Mouse (Mus musculus): ENCODE data around the gene Wdr95. TPM values are rescaled to one million over a fixed set of nuclear protein-coding genes. Genes with fewer than 3 reads are reported as not detected.

The Wdr95 gene
- polyA plus RNA-seq, 2 experiments, result not detected

DNA sequence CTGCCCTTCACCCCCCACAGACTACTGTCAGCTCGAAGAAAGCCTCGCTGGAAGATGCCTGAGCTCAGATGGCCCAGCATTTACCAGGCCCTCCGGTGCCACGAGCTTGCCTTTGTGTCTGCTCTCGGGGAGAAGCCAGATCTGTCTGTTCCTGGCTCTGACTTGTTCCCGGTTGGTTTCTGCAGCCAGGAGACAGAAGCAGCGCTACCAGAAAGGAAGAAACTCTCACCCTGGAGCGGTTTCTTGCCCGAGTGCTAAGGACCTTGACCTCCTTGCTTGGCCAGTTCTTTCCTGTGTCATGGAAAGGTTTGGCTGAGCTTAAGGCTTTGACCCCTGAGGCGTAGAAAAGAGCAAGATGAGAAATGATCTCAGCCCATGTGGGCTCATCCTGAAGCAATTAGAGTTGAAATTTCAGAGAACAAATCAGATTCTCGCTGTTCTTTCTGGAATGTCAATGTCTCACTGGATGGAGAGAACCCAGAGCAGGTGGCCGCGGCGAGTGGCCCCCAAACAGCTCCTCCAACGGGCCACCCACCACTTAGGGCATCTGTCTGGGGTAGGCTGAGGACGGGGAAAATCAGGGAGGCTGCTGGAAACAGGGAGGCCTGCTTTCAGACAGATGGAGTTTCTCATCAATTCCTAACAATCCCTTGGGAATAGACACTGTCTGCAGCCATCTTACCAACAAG, 83.1 kb downstream of the Wdr95 start:
- no peak overlapping the region for H3K4me2 ChIP-seq (ENCODE audit: low read depth)
- H3K27ac ChIP-seq, result no peak overlapping the region
- no peak overlapping the region for H3K9ac ChIP-seq (replicated peaks)
- H3K27me3 ChIP-seq (ENCODE audit: control insufficient read depth, insufficient read depth, low read length), result no peaks in the 10 kb centered on the region
- 61% methylated on average over 16 of the region's 16 CpGs for WGBS (ENCODE audit: insufficient replicate concordance)
- H3K4me3 ChIP-seq (ENCODE audit: insufficient read depth in 1 of 2, low read depth in 2 of 2, low read length in 2 of 2), result no peak overlapping the region
- H3K36me3 ChIP-seq (replicated peaks; ENCODE audit: control insufficient read depth, insufficient read depth, low read depth), result peaks cover under 1% of the 10 kb centered on the region
- TF ChIP-seq EP300 (IDR thresholded peaks at IDR 0.05; ENCODE audit: low read depth) (no peak), CTCF (IDR thresholded peaks at IDR 0.05; ENCODE audit: low read depth) (no peak)
- H3K9me3 ChIP-seq (ENCODE audit: control insufficient read depth, low read length), result no peaks in the 10 kb centered on the region
- H3K4me1 ChIP-seq (replicated peaks; ENCODE audit: control insufficient read depth in 2 of 2, insufficient read depth in 2 of 2, low read length in 1 of 2), result no peaks in the 10 kb centered on the region
- DNase-seq (ENCODE audit: low read depth in 3 of 3, low spot score in 3 of 3), result no peak
- no peak for ATAC-seq (ENCODE audit: insufficient read depth)

DNA sequence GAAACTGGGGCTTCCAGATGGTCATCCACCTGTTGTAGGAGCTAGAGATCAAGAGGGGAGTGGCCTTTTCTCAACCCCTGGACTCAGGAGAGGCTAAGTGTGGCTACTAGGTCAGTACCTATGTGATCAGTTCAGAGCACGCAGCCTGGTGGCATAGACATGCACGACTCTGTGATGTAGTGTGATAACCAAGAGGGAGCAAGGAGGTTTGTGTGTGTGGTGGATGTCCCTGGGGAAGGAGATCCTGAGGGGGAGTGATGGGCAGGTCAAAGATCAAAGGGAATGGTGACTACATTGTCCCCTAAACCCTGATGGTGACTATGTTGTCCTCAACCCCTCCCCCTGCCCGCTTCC, 83.7 kb downstream of the Wdr95 start:
- ATAC-seq (ENCODE audit: insufficient read depth) (no peak), DNase-seq (ENCODE audit: low read depth in 3 of 3, low spot score in 3 of 3) (no peak)
- H3K4me1 ChIP-seq (replicated peaks; ENCODE audit: control insufficient read depth in 2 of 2, insufficient read depth in 2 of 2, low read length in 1 of 2), result no peaks in the 10 kb centered on the region
- 63% methylated on average over 3 of the region's 3 CpGs for WGBS (ENCODE audit: insufficient replicate concordance)
- H3K4me2 ChIP-seq (ENCODE audit: low read depth), result no peak overlapping the region
- no peaks in the 10 kb centered on the region for H3K9me3 ChIP-seq (ENCODE audit: control insufficient read depth, low read length)
- H3K36me3 ChIP-seq (replicated peaks; ENCODE audit: control insufficient read depth, insufficient read depth, low read depth), result peaks cover 5% of the 10 kb centered on the region
- TF ChIP-seq CTCF (IDR thresholded peaks at IDR 0.05; ENCODE audit: low read depth), result no peak
- TF ChIP-seq EP300 (IDR thresholded peaks at IDR 0.05; ENCODE audit: low read depth), result no peak
- H3K27me3 ChIP-seq (ENCODE audit: control insufficient read depth, insufficient read depth, low read length), result no peaks in the 10 kb centered on the region
- no peak overlapping the region for H3K4me3 ChIP-seq (ENCODE audit: insufficient read depth in 1 of 2, low read depth in 2 of 2, low read length in 2 of 2)
- no peak overlapping the region for H3K9ac ChIP-seq (replicated peaks)
- H3K27ac ChIP-seq, result no peak overlapping the region

DNA sequence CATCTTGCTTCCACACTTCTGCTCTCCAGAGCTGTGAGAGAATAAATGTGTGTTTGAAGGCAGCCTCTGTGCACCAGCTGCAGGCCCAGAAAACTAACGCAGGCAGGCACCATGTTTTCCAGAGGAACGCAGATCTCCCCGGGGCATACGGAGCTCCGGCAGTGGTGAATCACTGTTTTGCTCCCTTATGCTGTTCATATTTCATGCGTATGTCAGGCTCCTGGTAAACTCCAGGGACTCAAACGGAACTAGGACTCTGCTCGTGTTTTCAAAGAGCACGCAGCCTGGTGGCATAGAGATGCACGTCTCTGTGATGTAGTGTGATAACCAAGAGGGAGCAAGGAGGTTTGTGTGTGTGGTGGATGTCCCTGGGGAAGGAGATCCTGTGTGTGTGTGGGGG, 84.3 kb downstream of the Wdr95 start:
- Histone ChIP-seq H3K4me3 (ENCODE audit: insufficient read depth in 1 of 2, low read depth in 2 of 2, low read length in 2 of 2) (no peak overlapping the region), H3K9ac (replicated peaks) (no peak overlapping the region), H3K4me1 (replicated peaks; ENCODE audit: control insufficient read depth in 2 of 2, insufficient read depth in 2 of 2, low read length in 1 of 2) (no peaks in the 10 kb centered on the region), H3K27me3 (ENCODE audit: control insufficient read depth, insufficient read depth, low read length) (no peaks in the 10 kb centered on the region), H3K9me3 (ENCODE audit: control insufficient read depth, low read length) (no peaks in the 10 kb centered on the region), H3K36me3 (replicated peaks; ENCODE audit: control insufficient read depth, insufficient read depth, low read depth) (peaks cover 11% of the 10 kb centered on the region), H3K4me2 (ENCODE audit: low read depth) (no peak overlapping the region), H3K27ac (no peak overlapping the region)
- DNase-seq (ENCODE audit: low read depth in 3 of 3, low spot score in 3 of 3) (no peak), ATAC-seq (ENCODE audit: insufficient read depth) (no peak)
- 75% methylated on average over 10 of the region's 10 CpGs for WGBS (ENCODE audit: insufficient replicate concordance)
- no peak for TF ChIP-seq EP300 (IDR thresholded peaks at IDR 0.05; ENCODE audit: low read depth)
- no peak for TF ChIP-seq CTCF (IDR thresholded peaks at IDR 0.05; ENCODE audit: low read depth)

DNA sequence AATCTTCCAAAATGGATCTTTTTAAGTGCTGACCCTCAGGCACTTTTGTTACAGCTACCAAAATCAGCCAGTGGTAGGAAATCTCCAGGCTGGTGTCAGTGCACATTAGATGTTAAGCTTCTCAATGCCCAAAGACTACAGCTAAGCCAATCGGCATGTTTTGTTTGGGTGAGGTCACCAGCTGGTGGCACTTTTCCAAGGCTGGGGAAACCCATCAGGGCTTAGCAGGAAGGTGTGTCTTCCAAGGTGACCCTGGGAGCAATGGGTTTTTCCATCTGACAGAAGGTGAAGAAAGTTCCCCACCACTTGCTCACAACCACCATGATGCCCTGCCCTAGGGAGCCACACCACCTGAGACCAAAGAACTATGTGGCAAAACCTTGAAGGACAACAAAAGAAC, 87.7 kb downstream of the Wdr95 start:
- Histone ChIP-seq H3K27ac (no peak overlapping the region), H3K27me3 (ENCODE audit: control insufficient read depth, insufficient read depth, low read length) (no peaks in the 10 kb centered on the region), H3K9ac (replicated peaks) (no peak overlapping the region), H3K4me2 (ENCODE audit: low read depth) (no peak overlapping the region), H3K4me3 (ENCODE audit: insufficient read depth in 1 of 2, low read depth in 2 of 2, low read length in 2 of 2) (no peak overlapping the region), H3K4me1 (replicated peaks; ENCODE audit: control insufficient read depth in 2 of 2, insufficient read depth in 2 of 2, low read length in 1 of 2) (no peaks in the 10 kb centered on the region), H3K9me3 (ENCODE audit: control insufficient read depth, low read length) (no peaks in the 10 kb centered on the region), H3K36me3 (replicated peaks; ENCODE audit: control insufficient read depth, insufficient read depth, low read depth) (peaks cover 34% of the 10 kb centered on the region)
- TF ChIP-seq EP300 (IDR thresholded peaks at IDR 0.05; ENCODE audit: low read depth) (no peak), CTCF (IDR thresholded peaks at IDR 0.05; ENCODE audit: low read depth) (no peak)
- DNase-seq (ENCODE audit: low read depth in 3 of 3, low spot score in 3 of 3) (no peak), ATAC-seq (ENCODE audit: insufficient read depth) (no peak)
- WGBS (ENCODE audit: insufficient replicate concordance), result 74% methylated on average over 1 of the region's 1 CpGs

DNA sequence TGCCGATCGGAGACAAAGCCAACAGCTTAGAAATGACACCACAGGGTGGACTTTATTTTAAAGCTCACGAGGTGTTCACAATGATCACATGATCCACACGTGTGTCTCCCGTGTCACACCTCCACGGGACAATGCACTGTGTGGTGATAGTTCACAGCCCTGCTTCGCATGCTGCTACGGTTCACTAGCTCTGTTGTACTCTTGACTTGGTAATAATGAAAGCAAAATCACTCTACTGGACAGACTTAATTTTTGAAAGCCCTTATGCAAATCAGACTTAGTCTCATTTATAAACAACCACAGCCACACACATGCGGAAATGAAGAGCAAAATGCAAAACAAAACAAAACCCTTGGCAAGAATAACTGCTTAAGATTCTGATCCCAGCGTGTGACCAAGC, 88.3 kb downstream of the Wdr95 start:
- TF ChIP-seq EP300 (IDR thresholded peaks at IDR 0.05; ENCODE audit: low read depth) (no peak), CTCF (IDR thresholded peaks at IDR 0.05; ENCODE audit: low read depth) (no peak)
- ATAC-seq (ENCODE audit: insufficient read depth), result no peak
- Histone ChIP-seq H3K27ac (no peak overlapping the region), H3K36me3 (replicated peaks; ENCODE audit: control insufficient read depth, insufficient read depth, low read depth) (peaks cover 40% of the 10 kb centered on the region), H3K4me2 (ENCODE audit: low read depth) (no peak overlapping the region), H3K9me3 (ENCODE audit: control insufficient read depth, low read length) (no peaks in the 10 kb centered on the region), H3K4me1 (replicated peaks; ENCODE audit: control insufficient read depth in 2 of 2, insufficient read depth in 2 of 2, low read length in 1 of 2) (no peaks in the 10 kb centered on the region), H3K27me3 (ENCODE audit: control insufficient read depth, insufficient read depth, low read length) (no peaks in the 10 kb centered on the region), H3K9ac (replicated peaks) (no peak overlapping the region), H3K4me3 (ENCODE audit: insufficient read depth in 1 of 2, low read depth in 2 of 2, low read length in 2 of 2) (no peak overlapping the region)
- 79% methylated on average over 10 of the region's 10 CpGs for WGBS (ENCODE audit: insufficient replicate concordance)
- no peak for DNase-seq (ENCODE audit: low read depth in 3 of 3, low spot score in 3 of 3)

Data from liver, embryonic 14.5 days (tissue).